Comparison of ENCODE assay signal across 24 mouse cellular contexts in the genomic region with DNA sequence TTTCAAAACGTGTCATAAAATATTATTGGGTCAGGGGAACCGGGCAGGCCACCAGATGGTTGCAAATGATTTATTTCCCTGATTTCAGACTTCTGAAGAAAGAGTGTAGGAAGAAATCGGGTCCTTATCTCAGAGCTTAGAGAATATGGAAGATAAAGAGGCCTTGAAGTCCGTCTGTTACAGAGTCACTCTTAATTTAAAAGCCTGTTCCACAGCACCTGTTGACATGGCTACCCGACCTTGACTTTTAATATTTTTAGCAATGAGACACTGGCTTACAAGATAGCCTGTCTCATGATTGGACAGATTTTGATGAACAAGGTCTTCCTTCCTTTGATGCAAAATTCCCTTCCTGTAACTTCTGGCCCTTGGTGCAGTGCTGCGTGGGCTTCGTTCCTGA.
DNase-seq lines count a peak whose midpoint lies in the region; ATAC-seq and TF ChIP-seq lines count a peak whose summit lies in the region.
"Had no signal": no experiment of that assay in that cellular context is flagged by ENCODE, and none has a peak within 500 bp of the region (broad histone marks: within the 10 kb centered on the region; RNA-seq: fewer than 3 reads in every experiment).

No protein-coding gene starts in this region.

- no peak overlapping the region for H3K4me2 ChIP-seq in intestine, embryonic 14.5 days (ENCODE audit: low read length)
- H3K4me2 ChIP-seq in intestine, postnatal 0 days (replicated peaks; ENCODE audit: low read depth) = no peak overlapping the region
- H3K4me2 ChIP-seq: heart, embryonic 13.5 days; hindbrain, embryonic 12.5 days had no signal

- 0 out of 2 replicates have a peak, but pooled peaks cover 4% of the 10 kb centered on the region for H3K4me1 ChIP-seq in intestine, embryonic 14.5 days (replicated peaks; ENCODE audit: control insufficient read depth, insufficient read depth, low read length)
- no peaks in the 10 kb centered on the region for H3K4me1 ChIP-seq in intestine, postnatal 0 days (replicated peaks; ENCODE audit: control insufficient read depth, insufficient read depth, low read length)
- H3K4me1 ChIP-seq: hindbrain, embryonic 12.5 days had no signal

- WGBS in intestine, embryonic 14.5 days = 64% methylated on average over 7 of the region's 7 CpGs
- WGBS in intestine, postnatal 0 days = 31% methylated on average over 7 of the region's 7 CpGs

- H3K36me3 ChIP-seq in intestine, embryonic 14.5 days (ENCODE audit: control insufficient read depth, insufficient read depth, low read length) = peaks cover 28% of the 10 kb centered on the region
- no peaks in the 10 kb centered on the region for H3K36me3 ChIP-seq in intestine, postnatal 0 days (ENCODE audit: control insufficient read depth, insufficient read depth)
- H3K36me3 ChIP-seq: G1E; hindbrain, embryonic 12.5 days had no signal

- ATAC-seq in intestine, embryonic 14.5 days (replicated peaks; ENCODE audit: low FRiP score, low TSS enrichment, low read depth) = peak; percentile 50
- no peak; the same call in 1 of the 2 replicates for ATAC-seq in intestine, postnatal 0 days
- ATAC-seq: activated CD4-positive, CD25-positive, alpha-beta regulatory T cell, adult 4 months; CD4-positive, CD25-positive, alpha-beta regulatory T cell, adult 4 months; forebrain, embryonic 14.5 days; hindbrain, embryonic 16.5 days; inflammation-experienced regulatory T-cells, adult 6 months; Patski had no signal

- no peaks in the 10 kb centered on the region for H3K27me3 ChIP-seq in intestine, embryonic 14.5 days (replicated peaks; ENCODE audit: control insufficient read depth, insufficient read depth, low read length)
- H3K27me3 ChIP-seq in intestine, postnatal 0 days (replicated peaks; ENCODE audit: control insufficient read depth, insufficient read depth, low read length) = no peaks in the 10 kb centered on the region
- H3K27me3 ChIP-seq: heart, embryonic 13.5 days; hindbrain, embryonic 12.5 days; Patski had no signal

- no peak overlapping the region for H3K9ac ChIP-seq in intestine, embryonic 14.5 days (ENCODE audit: low read length)
- no peak overlapping the region for H3K9ac ChIP-seq in intestine, postnatal 0 days (ENCODE audit: low read depth, low read length)
- H3K9ac ChIP-seq: heart, embryonic 13.5 days; hindbrain, embryonic 12.5 days had no signal

- TF ChIP-seq CTCF in intestine, postnatal 0 days (IDR thresholded peaks at IDR 0.05; ENCODE audit: low read depth) = no peak

- H3K27ac ChIP-seq in intestine, embryonic 14.5 days (ENCODE audit: low read depth) = no peak overlapping the region
- no peak overlapping the region for H3K27ac ChIP-seq in intestine, postnatal 0 days (ENCODE audit: low read depth, low read length)
- H3K27ac ChIP-seq: embryonic facial prominence, embryonic 10.5 days; gastrocnemius, adult 2 months; heart, embryonic 13.5 days; hindbrain, embryonic 12.5 days had no signal

- H3K9me3 ChIP-seq in intestine, embryonic 14.5 days (ENCODE audit: control insufficient read depth, low read length) = no peaks in the 10 kb centered on the region
- H3K9me3 ChIP-seq in intestine, postnatal 0 days (ENCODE audit: control insufficient read depth) = no peaks in the 10 kb centered on the region
- H3K9me3 ChIP-seq: embryonic facial prominence, embryonic 10.5 days; G1E; heart, embryonic 13.5 days; hindbrain, embryonic 12.5 days had no signal

- DNase-seq in adrenal gland, adult (ENCODE audit: inconsistent age in 2 of 2, low spot score in 1 of 2) = peak; percentile 53 to 89
- no peak for DNase-seq in adrenal gland, postnatal 25 days
- DNase-seq in intestine, embryonic 14.5 days (ENCODE audit: low spot score) = no peak
- peak; percentile 20 for DNase-seq in ovary, adult 18-20 months (ENCODE audit: low spot score)
- no peak for DNase-seq in ovary, postnatal 10 days (ENCODE audit: low spot score)
- DNase-seq in cerebellum, postnatal 36 days = no peak
- DNase-seq in MN1 (ENCODE audit: low spot score) = no peak
- DNase-seq: B cell, adult 2 months; cerebellum, adult 18-20 months; cerebellum, adult 9-11 months; gastrocnemius, adult 2 months; gastrocnemius, postnatal 25 days; heart, postnatal 4 days had no signal

- H3K4me3 ChIP-seq in intestine, embryonic 14.5 days (ENCODE audit: low read depth, low read length) = no peak overlapping the region
- H3K4me3 ChIP-seq in intestine, postnatal 0 days (ENCODE audit: low read depth, low read length) = no peak overlapping the region
- H3K4me3 ChIP-seq: embryonic facial prominence, embryonic 10.5 days; gastrocnemius, adult 2 months; heart, embryonic 13.5 days; hindbrain, embryonic 12.5 days had no signal

Comparison
In these comparisons a context has a peak if more than half of its experiments do, and no peak if none do; other contexts are left out.
1. DNase-seq: peak in adrenal gland, adult (2 of 2) and ovary, adult 18-20 months (single experiment); none in adrenal gland, postnatal 25 days (single experiment), intestine, embryonic 14.5 days (single experiment), ovary, postnatal 10 days (single experiment), cerebellum, postnatal 36 days (0 of 2) and MN1 (single experiment).